Mouse (Mus musculus) mammary gland, adult 2 months (tissue): ENCODE measurements around the gene Zfp113. TPM values are rescaled to one million over a fixed set of nuclear protein-coding genes. Genes with fewer than 3 reads are reported as not detected.

ENCODE experiments used
- polyA plus RNA-seq: library from polyadenylated mRNA; depleted of rRNA; stranded (reverse); fragments of >200 nt; gene quantifications from 2 replicates; pipeline ENCODE4 v1.2.3, GENCODE M21; 2012; ENCODE audit warnings: low replicate concordance; rRNA removed

Zfp113 gene
- polyA plus RNA-seq, result 2.3 and 3.0 TPM in 2 replicates

GRCm38 (mm10) chr5:138155443-138155976 lies at the start of gene Zfp113:
Gene Zfp113, minus strand, starts transcription at chr5:138155744.

DNA sequence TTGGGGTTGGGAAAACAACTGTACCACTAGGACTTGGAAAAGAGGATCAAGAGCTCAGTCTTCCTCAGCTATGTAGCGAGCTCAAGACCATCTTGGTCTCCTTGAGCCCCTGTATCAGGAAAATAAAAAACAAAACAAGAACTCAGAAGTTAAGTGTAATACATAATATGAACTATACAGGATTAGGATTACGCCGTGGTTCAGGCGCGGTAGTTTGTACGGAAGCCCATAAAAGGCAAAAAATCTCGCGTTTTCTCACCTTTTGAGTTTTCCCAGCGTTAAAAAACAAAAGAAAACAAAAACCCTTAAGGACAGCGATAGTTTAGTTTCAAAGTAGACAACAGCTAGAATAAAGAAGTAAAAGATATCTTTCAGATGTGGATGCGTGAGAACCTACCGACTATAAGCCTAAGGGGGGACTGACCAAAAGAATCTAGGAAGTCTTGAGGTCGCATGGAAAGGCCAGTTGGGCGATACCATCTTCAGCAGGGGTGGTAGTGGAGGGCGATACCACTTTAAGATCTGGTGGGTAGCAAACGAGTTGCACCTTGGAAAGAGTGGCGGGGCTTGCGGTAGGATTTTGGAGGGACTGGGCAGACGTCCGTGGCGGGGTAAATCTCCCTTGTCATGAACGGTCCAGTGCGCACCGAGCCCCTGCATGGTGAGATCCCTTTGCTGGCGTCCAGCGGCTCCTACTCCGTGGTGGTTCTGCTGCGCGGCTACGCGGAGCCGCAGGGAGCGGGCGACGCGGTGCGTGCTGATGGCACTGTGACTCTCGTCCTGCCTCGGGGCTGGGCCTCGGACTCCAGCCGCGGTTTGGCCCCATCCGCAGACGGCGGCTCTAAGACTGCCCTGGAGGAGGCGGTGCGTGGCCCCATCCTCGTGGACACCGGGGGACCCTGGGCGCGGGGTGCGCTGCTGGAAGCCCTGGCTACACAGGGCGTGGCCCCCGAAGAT lies 38.5 kb upstream of the Zfp113 start, which contains the start of gene Mblac1:
Mblac1 (plus strand) TSS at position 544 of the 957 bp plus-strand sequence.

GRCm38 (mm10) chr5:138186950-138187638 lies 31.6 kb upstream of the Zfp113 start, which contains the start of the genes Taf6 and Cnpy4:
Gene Taf6, minus strand, starts transcription at chr5:138187451.
Gene Cnpy4, plus strand, starts transcription at chr5:138187485.

DNA sequence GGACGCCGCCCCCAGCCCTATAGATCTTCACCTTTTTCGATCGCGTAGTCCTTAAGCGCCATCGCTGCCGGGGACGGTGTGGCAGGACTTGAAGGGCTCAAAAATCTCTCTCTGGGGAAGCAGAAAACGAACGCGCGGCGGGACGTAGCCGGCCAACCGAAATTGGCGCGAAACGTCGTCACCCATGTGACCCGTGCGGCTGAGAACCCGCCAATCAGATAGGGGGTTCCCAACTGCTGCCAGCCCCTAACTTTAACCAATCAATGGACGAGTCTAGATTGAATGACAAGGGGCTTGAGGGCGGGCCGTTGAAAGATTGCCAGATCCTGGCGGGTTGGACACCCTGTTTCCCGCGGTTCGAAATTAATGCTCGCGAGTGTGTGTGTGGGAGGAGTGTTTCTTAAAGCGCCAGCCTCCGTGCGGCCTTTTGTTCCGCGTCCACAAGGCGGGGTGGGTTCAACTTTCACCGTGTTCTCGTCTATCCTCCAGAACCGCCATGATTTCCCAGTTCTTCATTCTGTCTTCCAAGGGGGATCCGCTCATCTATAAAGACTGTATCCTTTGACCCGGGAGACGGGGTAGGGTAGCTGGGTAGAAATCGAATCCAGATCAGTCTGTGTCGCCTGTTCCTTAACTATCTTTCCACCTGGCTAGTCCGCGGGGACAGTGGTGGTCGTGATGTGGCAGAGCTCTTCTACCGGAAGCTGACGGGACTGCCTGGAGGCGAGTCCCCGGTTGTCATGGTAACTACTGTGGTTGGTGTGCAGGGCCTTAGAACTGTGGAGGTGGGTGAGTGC lies 16.3 kb upstream of the Zfp113 start, which contains the start of the genes Ap4m1 and Mcm7:
Ap4m1 (plus strand) TSS at position 308 of the 797 bp plus-strand sequence.
Mcm7 (minus strand) TSS at position 728 of the 797 bp plus-strand sequence.

GRCm38 (mm10) chr5:138160842-138161665 lies 5.5 kb upstream of the Zfp113 start, which contains the start of gene Cops6:
Gene Cops6, plus strand, starts transcription at chr5:138161071.

DNA sequence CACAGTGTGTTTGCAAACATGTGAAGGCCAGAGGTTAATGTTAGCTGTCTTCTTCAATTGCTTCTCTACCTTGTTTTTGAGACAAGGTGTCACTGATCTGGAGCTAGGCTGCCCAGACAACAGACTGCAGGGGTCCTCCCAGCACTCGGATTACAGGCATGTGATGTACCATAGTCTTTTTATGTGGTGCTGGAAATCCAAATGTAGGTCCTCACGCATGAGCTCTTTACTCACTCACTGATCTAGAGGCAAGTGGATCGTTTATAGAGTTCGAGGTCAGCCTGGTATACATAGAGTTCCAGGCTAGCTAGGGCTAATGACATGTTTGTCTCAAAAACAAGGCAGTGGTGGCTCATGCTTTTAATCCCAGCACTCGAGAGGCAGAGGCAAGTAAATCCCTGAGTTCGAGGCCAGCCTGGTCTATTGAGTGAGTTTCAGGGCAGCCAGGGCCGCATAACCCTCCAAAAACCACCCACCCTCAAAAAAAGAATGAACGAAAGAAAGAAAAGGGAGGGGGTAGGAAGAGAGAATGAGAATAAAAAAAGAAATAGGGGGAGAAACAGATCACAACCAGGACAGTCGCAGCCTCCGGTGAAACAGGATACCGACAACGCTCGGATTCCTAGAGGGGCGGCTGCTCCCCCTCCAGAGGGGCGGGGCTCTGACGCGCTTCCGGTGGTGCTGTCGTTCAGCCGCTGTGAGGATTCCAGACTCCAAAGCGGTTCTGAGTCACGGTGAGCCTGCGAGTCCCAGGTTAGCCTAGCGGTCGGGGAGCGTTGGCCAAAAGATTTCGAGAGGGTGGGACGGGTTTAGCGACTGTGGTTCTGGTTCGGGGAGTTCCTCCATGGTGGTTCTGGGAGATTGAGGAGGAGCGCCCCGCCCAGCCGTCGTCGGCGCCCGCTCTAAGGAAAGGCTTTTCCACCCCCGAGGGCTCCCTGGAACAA lies 39.0 kb downstream of the Zfp113 start, which contains the start of gene Zscan21:
Zscan21 (plus strand) TSS at position 649 of the 944 bp plus-strand sequence.

Other genes with a start within 250 kb of the Zfp113 start
- gene Cyp3a13, start 234.1 kb downstream of the Zfp113 start, polyA plus RNA-seq, result 0.05 and 0.10 TPM in 2 replicates
- gene Gjc3, start 192.6 kb downstream of the Zfp113 start, polyA plus RNA-seq, result 0.19 and 1.3 TPM in 2 replicates
- 0.32 and 2.1 TPM in 2 replicates for gene Azgp1, start 174.2 kb downstream of the Zfp113 start, polyA plus RNA-seq
- gene Smok3a, start 134.5 kb downstream of the Zfp113 start, polyA plus RNA-seq, result not detected in 2 replicates
- gene Smok3b, start 134.3 kb downstream of the Zfp113 start, polyA plus RNA-seq, result not detected in 2 replicates
- not detected in 2 replicates for gene Smok3c, start 102.5 kb downstream of the Zfp113 start, polyA plus RNA-seq
- 2.6 and 6.0 TPM in 2 replicates for gene Zkscan1, start 70.7 kb downstream of the Zfp113 start, polyA plus RNA-seq
- gene Zscan21, start 38.8 kb downstream of the Zfp113 start, polyA plus RNA-seq, result 4.6 and 8.1 TPM in 2 replicates
- gene Cops6, start 5.3 kb upstream of the Zfp113 start, polyA plus RNA-seq, result 58.2 and 130 TPM in 2 replicates
- gene Ap4m1, start 16.3 kb upstream of the Zfp113 start, polyA plus RNA-seq, result 42.4 and 60.0 TPM in 2 replicates
- 23.8 and 27.4 TPM in 2 replicates for gene Mcm7, start 16.7 kb upstream of the Zfp113 start, polyA plus RNA-seq
- gene Taf6, start 31.7 kb upstream of the Zfp113 start, polyA plus RNA-seq, result 56.7 and 72.9 TPM in 2 replicates
- 2.6 and 4.9 TPM in 2 replicates for gene Cnpy4, start 31.7 kb upstream of the Zfp113 start, polyA plus RNA-seq
- 5.2 and 11.9 TPM in 2 replicates for gene Mblac1, start 38.6 kb upstream of the Zfp113 start, polyA plus RNA-seq
- 2.6 and 4.4 TPM in 2 replicates for gene Nxpe5, start 70.2 kb upstream of the Zfp113 start, polyA plus RNA-seq
- gene Lamtor4, start 99.7 kb upstream of the Zfp113 start, polyA plus RNA-seq, result 177 and 194 TPM in 2 replicates
- gene BC037034, start 108.3 kb upstream of the Zfp113 start, polyA plus RNA-seq, result 55.8 and 97.3 TPM in 2 replicates
- gene Gal3st4, start 117.1 kb upstream of the Zfp113 start, polyA plus RNA-seq, result 0.41 and 1.4 TPM in 2 replicates
- 0.04 TPM in 1 of 2 replicates, not detected in the other for gene Gm43720, start 124.2 kb upstream of the Zfp113 start, polyA plus RNA-seq
- gene Gpc2, start 124.3 kb upstream of the Zfp113 start, polyA plus RNA-seq, result 4.2 and 7.0 TPM in 2 replicates
- 0.38 and 0.56 TPM in 2 replicates for gene Stag3, start 124.5 kb upstream of the Zfp113 start, polyA plus RNA-seq
- gene Pvrig, start 186.2 kb upstream of the Zfp113 start, polyA plus RNA-seq, result 1.3 and 1.4 TPM in 2 replicates